Mouse (Mus musculus) C2C12 (cell line): ENCODE results near the gene Fgfr1op2.

ENCODE experiments used
- CTCF ChIP-seq: IDR thresholded peaks from one replicate; pipeline ENCODE4 v1.5.1; 2011; ENCODE audit not compliant: control insufficient read depth, insufficient read depth, insufficient read length
- FOSL1 ChIP-seq: IDR thresholded peaks from one replicate; pipeline ENCODE4 v1.8.0; 2011; ENCODE audit warnings: mild to moderate bottlenecking, low read length; ENCODE audit not compliant: poor library complexity, insufficient read depth, severe bottlenecking
- MAX ChIP-seq: IDR thresholded peaks from one replicate; pipeline ENCODE4 v1.6.1; 2011; ENCODE audit warnings: mild to moderate bottlenecking, control low read depth

DNA sequence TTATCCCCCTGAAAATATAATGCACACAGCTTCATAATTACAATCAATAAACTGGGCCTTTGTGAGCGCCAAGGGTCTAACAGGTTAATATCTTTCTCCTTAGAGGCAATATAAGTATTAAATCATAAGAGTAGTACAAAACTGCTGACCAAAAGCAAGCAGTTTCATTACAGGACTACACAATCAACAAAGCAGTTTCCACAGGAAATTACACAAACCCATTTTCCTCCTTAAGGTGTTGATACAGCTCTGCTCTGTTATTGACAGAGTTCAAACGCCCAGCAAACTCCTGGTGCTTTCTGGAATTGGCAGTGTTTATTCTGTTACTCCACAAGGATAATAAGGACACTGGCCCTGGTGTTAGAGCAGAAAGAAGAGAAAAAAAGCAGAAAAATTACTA is 26.6 kb upstream of the Fgfr1op2 start:
- TF ChIP-seq CTCF (no peak), MAX (no peak), FOSL1 (no peak)
